Mouse (Mus musculus): ENCODE results near the gene Emilin1. TPM values are rescaled to one million over a fixed set of nuclear protein-coding genes. Genes with fewer than 3 reads are reported as not detected.

Emilin1 gene
- total and polyA plus RNA-seq, 3 experiments: 0.11 to 0.63 (median 0.34) TPM

GRCm38 (mm10) chr5:30933705-30934104, 20.5 kb downstream of the Emilin1 start:
- Histone ChIP-seq H3K9me3 (replicated peaks; ENCODE audit: low read length) (no peaks in the 10 kb centered on the region), H3K9ac (ENCODE audit: insufficient read depth, low read depth) (no peak overlapping the region), H3K79me2 (replicated peaks; ENCODE audit: control insufficient read depth, extremely low read depth, insufficient read depth, poor library complexity, severe bottlenecking) (no peaks in the 10 kb centered on the region), H3K27me3 (replicated peaks) (peaks cover 29% of the 10 kb centered on the region), H3K27ac (ENCODE audit: insufficient read depth, low read depth) (no peak overlapping the region), H3K36me3 (replicated peaks in 1 of 2; ENCODE audit: control insufficient read depth in 1 of 2, insufficient read depth in 1 of 2, low read length in 1 of 2) (no peaks in the 10 kb centered on the region), H3K4me2 (ENCODE audit: insufficient read depth, low read depth, poor library complexity, severe bottlenecking) (no peak overlapping the region), H3K4me1 (ENCODE audit: control insufficient read depth in 1 of 2, insufficient read depth in 2 of 2) (peaks cover 0 to 14% of the 10 kb centered on the region in 2 experiments; a peak in 3 of 4 replicates), H3K4me3 (replicated peaks in 1 of 3; ENCODE audit: low read depth in 2 of 3, low read length in 2 of 3, poor library complexity in 1 of 3) (no peak overlapping the region)
- no peak for DNase-seq (ENCODE audit: extremely low read depth)
- dilution Hi-C loops (cut with MboI; ENCODE audit: extremely low pct_ligation_motif_present, extremely low pct_unique_long_range_greater_than_20kb, low sequenced_read_pairs) (no loop called here), in situ Hi-C loops (cut with MboI; ENCODE audit: low pct_ligation_motif_present, low pct_unique_long_range_greater_than_20kb, low sequenced_read_pairs) (no loop called here)
- TF ChIP-seq EP300 (IDR thresholded peaks at IDR 0.05; ENCODE audit: low read length) (no peak), PAX5 (IDR thresholded peaks at IDR 0.05; ENCODE audit: low read length) (no peak), CHD2 (IDR thresholded peaks at IDR 0.05; ENCODE audit: low read length) (no peak), KAT2A (IDR thresholded peaks at IDR 0.05; ENCODE audit: insufficient replicate concordance, low read length) (no peak), USF1 (IDR thresholded peaks at IDR 0.05; ENCODE audit: low read depth, low read length) (no peak), MAZ (IDR thresholded peaks at IDR 0.05; ENCODE audit: low read depth, low read length) (no peak), SMC3 (IDR thresholded peaks at IDR 0.05; ENCODE audit: low read depth, low read length) (no peak), CHD1 (IDR thresholded peaks at IDR 0.05; ENCODE audit: low read depth, low read length) (no peak), POLR2A (IDR thresholded peaks at IDR 0.05; ENCODE audit: low read depth, low read length) (no peak), GABPA (IDR thresholded peaks at IDR 0.05; ENCODE audit: insufficient replicate concordance, low read depth, low read length) (no peak), RAD21 (IDR thresholded peaks at IDR 0.05; ENCODE audit: low read depth, low read length) (no peak), USF2 (conservative IDR thresholded peaks at IDR 0.05; ENCODE audit: low read depth, low read length) (no peak), MEF2A (IDR thresholded peaks at IDR 0.05; ENCODE audit: borderline replicate concordance, low read depth, low read length) (no peak), BHLHE40 (IDR thresholded peaks at IDR 0.05; ENCODE audit: low read depth, low read length) (no peak), UBTF (IDR thresholded peaks at IDR 0.05; ENCODE audit: low read depth, low read length) (no peak), MAX (IDR thresholded peaks at IDR 0.05; ENCODE audit: low read length) (no peak), POLR2AphosphoS2 (IDR thresholded peaks at IDR 0.05; ENCODE audit: low read depth, low read length) (no peak), ETS1 (conservative IDR thresholded peaks at IDR 0.05; ENCODE audit: low read depth, low read length) (no peak), ELF1 (IDR thresholded peaks at IDR 0.05; ENCODE audit: low read depth, low read length) (no peak)

DNA sequence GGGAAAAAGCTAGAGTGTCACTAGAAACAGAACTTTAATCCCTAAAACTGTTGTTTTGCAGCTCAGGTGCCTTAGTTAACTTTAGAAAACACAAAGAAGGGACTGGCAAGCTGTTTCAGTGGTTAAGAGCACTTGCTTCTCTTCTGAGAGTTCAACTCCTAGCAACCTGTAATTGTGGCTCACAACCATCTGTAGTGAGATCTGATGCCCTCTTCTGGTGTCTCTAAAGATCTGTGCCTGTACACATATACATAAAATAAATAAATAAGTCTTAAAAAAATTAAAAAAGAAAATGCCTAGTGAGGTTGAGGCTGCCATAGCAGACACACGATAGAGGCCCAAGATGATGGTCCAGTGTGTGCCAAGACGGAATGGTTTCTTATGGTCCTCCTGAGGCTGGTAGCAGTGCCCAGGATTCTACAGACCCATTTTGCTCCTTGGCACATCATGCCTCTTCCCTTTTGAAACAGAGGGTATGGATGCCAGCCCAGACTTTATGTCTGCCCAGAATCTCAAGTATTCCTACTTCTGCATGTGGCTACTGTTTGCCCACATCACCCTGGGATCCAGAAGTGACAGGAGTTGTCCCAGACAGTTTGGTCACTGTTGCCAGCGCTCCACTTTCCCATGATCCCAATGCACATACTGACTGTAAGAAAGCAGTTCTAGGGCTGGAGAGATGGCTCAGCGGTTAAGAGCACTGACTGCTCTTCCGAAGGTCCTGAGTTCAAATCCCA, 21.7 kb downstream of the Emilin1 start:
- H3K4me3 ChIP-seq (replicated peaks in 1 of 3; ENCODE audit: low read depth in 2 of 3, low read length in 2 of 3, poor library complexity in 1 of 3): no peak overlapping the region
- H3K27me3 ChIP-seq (replicated peaks): peaks cover 23% of the 10 kb centered on the region
- H3K4me1 ChIP-seq (ENCODE audit: control insufficient read depth in 1 of 2, insufficient read depth in 2 of 2): peaks cover 0 to 14% of the 10 kb centered on the region in 2 experiments; a peak in 3 of 4 replicates
- H3K9ac ChIP-seq (ENCODE audit: insufficient read depth, low read depth): no peak overlapping the region
- in situ Hi-C loops (cut with MboI; ENCODE audit: low pct_ligation_motif_present, low pct_unique_long_range_greater_than_20kb, low sequenced_read_pairs) (no loop called here), dilution Hi-C loops (cut with MboI; ENCODE audit: extremely low pct_ligation_motif_present, extremely low pct_unique_long_range_greater_than_20kb, low sequenced_read_pairs) (no loop called here)
- no peak overlapping the region for H3K4me2 ChIP-seq (ENCODE audit: insufficient read depth, low read depth, poor library complexity, severe bottlenecking)
- H3K9me3 ChIP-seq (replicated peaks; ENCODE audit: low read length): no peaks in the 10 kb centered on the region
- DNase-seq (ENCODE audit: extremely low read depth): no peak
- TF ChIP-seq CTCF (conservative IDR thresholded peaks at IDR 0.05 in 1 of 2, IDR thresholded peaks at IDR 0.05 in 1 of 2; ENCODE audit: low read depth in 2 of 2, low read length in 2 of 2): peak in 1 of 2 experiments; percentile 19; a peak in 1 of 4 replicates
- TF ChIP-seq MAZ (IDR thresholded peaks at IDR 0.05; ENCODE audit: low read depth, low read length): no peak
- no peaks in the 10 kb centered on the region for H3K79me2 ChIP-seq (replicated peaks; ENCODE audit: control insufficient read depth, extremely low read depth, insufficient read depth, poor library complexity, severe bottlenecking)
- no peak overlapping the region for H3K27ac ChIP-seq (ENCODE audit: insufficient read depth, low read depth)
- H3K36me3 ChIP-seq (replicated peaks in 1 of 2; ENCODE audit: control insufficient read depth in 1 of 2, insufficient read depth in 1 of 2, low read length in 1 of 2): no peaks in the 10 kb centered on the region

All from CH12.LX (cell line).